ENCODE assay signal across 41 mouse cellular contexts in genomic region chr16:4827639-4828038, GRCm38 (mm10). TPM values are rescaled to one million over a fixed set of nuclear protein-coding genes. Genes with fewer than 3 reads are reported as not detected.
"Had no signal": no experiment of that assay in that cellular context is flagged by ENCODE, and none has a peak within 500 bp of the region (broad histone marks: within the 10 kb centered on the region; RNA-seq: fewer than 3 reads in every experiment).

No protein-coding gene starts in this region.

- H3K4me3 ChIP-seq: left cerebral cortex, adult 2 months; limb, embryonic 10.5 days; limb, embryonic 12.5 days; limb, embryonic 13.5 days; limb, embryonic 15.5 days; liver, embryonic 13.5 days; liver, embryonic 15.5 days; lung, embryonic 15.5 days; megakaryocyte, embryonic 14.5 days; midbrain, embryonic 10.5 days; midbrain, embryonic 12.5 days; midbrain, embryonic 13.5 days; midbrain, embryonic 15.5 days; myocyte; neural tube, embryonic 12.5 days had no signal

- H3K9me3 ChIP-seq: limb, embryonic 10.5 days; limb, embryonic 12.5 days; limb, embryonic 13.5 days; limb, embryonic 15.5 days; liver, embryonic 13.5 days; liver, embryonic 15.5 days; lung, embryonic 15.5 days; midbrain, embryonic 10.5 days; midbrain, embryonic 12.5 days; midbrain, embryonic 13.5 days; midbrain, embryonic 15.5 days; neural tube, embryonic 12.5 days had no signal

- H3K36me3 ChIP-seq: limb, embryonic 10.5 days; limb, embryonic 12.5 days; limb, embryonic 13.5 days; limb, embryonic 15.5 days; liver, embryonic 13.5 days; liver, embryonic 15.5 days; lung, embryonic 15.5 days; midbrain, embryonic 10.5 days; midbrain, embryonic 12.5 days; midbrain, embryonic 13.5 days; midbrain, embryonic 15.5 days; neural tube, embryonic 12.5 days had no signal

- H3K9ac ChIP-seq: limb, embryonic 12.5 days; limb, embryonic 13.5 days; limb, embryonic 15.5 days; liver, embryonic 13.5 days; liver, embryonic 14.5 days; liver, embryonic 15.5 days; lung, embryonic 14.5 days; lung, embryonic 15.5 days; midbrain, embryonic 12.5 days; midbrain, embryonic 13.5 days; midbrain, embryonic 15.5 days; neural tube, embryonic 12.5 days had no signal

- ATAC-seq: lung, postnatal 0 days; midbrain, embryonic 13.5 days; midbrain, embryonic 15.5 days; midbrain, embryonic 16.5 days had no signal

- H3K4me2 ChIP-seq: limb, embryonic 12.5 days; limb, embryonic 13.5 days; limb, embryonic 15.5 days; liver, embryonic 11.5 days; liver, embryonic 13.5 days; liver, embryonic 15.5 days; lung, embryonic 14.5 days; lung, embryonic 15.5 days; midbrain, embryonic 11.5 days; midbrain, embryonic 12.5 days; midbrain, embryonic 13.5 days; midbrain, embryonic 15.5 days; neural tube, embryonic 12.5 days had no signal

- H3K27ac ChIP-seq: left cerebral cortex, adult 2 months; limb, embryonic 10.5 days; limb, embryonic 12.5 days; limb, embryonic 13.5 days; limb, embryonic 15.5 days; liver, embryonic 13.5 days; liver, embryonic 14.5 days; liver, embryonic 15.5 days; lung, embryonic 15.5 days; macrophage; midbrain, embryonic 10.5 days; midbrain, embryonic 12.5 days; midbrain, embryonic 13.5 days; midbrain, embryonic 15.5 days; neural tube, embryonic 12.5 days had no signal

- H3K4me1 ChIP-seq: limb, embryonic 10.5 days; limb, embryonic 12.5 days; limb, embryonic 13.5 days; limb, embryonic 15.5 days; midbrain, embryonic 10.5 days; midbrain, embryonic 12.5 days; midbrain, embryonic 13.5 days; midbrain, embryonic 15.5 days; neural tube, embryonic 12.5 days had no signal

- H3K27me3 ChIP-seq: limb, embryonic 12.5 days; limb, embryonic 13.5 days; limb, embryonic 15.5 days; liver, embryonic 13.5 days; liver, embryonic 15.5 days; lung, embryonic 15.5 days; midbrain, embryonic 12.5 days; midbrain, embryonic 13.5 days; midbrain, embryonic 15.5 days; neural tube, embryonic 12.5 days had no signal

- DNase-seq: left cerebral cortex, postnatal 4 days; liver, embryonic 13.5 days; lung, adult 18-20 months; lung, adult 2 months; lung, embryonic 14.5 days; lung, postnatal 10 days; lung, postnatal 14 days; lung, postnatal 36 days; lung, postnatal 4 days; midbrain, embryonic 14.5 days had no signal

RNA-seq across cellular contexts. Expression of gene 4930562C15Rik, which starts 7.6 kb away (rescaled TPM):
- total RNA-seq: left cerebral cortex, adult 18-20 months; left cerebral cortex, adult 2 months; left cerebral cortex, adult 8-10 months; left cerebral cortex, postnatal 10 days; left cerebral cortex, postnatal 14 days; left cerebral cortex, postnatal 25 days; left cerebral cortex, postnatal 36 days; left cerebral cortex, postnatal 4 days; megakaryocyte progenitor cell, adult 5-6 weeks; megakaryocyte, adult 5-6 weeks; megakaryocyte-erythroid progenitor cell, adult 5-6 weeks; midbrain, postnatal 0 days; monocyte, adult 5-6 weeks had no signal
- polyA plus RNA-seq: liver, embryonic 13.5 days; liver, embryonic 14.5 days had no signal
